Mouse (Mus musculus): ENCODE measurements around the gene Fbxo3.
"Not testable (repeated sequence)": the region's sequence is repeated elsewhere in the genome, so short reads cannot be mapped to it uniquely, and the experiment has no call there.

Fbxo3 gene

GRCm38 (mm10) chr2:104038236-104038635 is 10.7 kb downstream of the Fbxo3 start:
- no peak for DNase-seq

GRCm38 (mm10) chr2:104041632-104042031 is 14.1 kb downstream of the Fbxo3 start:
- DNase-seq = peak; percentile 24

GRCm38 (mm10) chr2:104042766-104043165 is 15.2 kb downstream of the Fbxo3 start:
- no peak for DNase-seq

DNA sequence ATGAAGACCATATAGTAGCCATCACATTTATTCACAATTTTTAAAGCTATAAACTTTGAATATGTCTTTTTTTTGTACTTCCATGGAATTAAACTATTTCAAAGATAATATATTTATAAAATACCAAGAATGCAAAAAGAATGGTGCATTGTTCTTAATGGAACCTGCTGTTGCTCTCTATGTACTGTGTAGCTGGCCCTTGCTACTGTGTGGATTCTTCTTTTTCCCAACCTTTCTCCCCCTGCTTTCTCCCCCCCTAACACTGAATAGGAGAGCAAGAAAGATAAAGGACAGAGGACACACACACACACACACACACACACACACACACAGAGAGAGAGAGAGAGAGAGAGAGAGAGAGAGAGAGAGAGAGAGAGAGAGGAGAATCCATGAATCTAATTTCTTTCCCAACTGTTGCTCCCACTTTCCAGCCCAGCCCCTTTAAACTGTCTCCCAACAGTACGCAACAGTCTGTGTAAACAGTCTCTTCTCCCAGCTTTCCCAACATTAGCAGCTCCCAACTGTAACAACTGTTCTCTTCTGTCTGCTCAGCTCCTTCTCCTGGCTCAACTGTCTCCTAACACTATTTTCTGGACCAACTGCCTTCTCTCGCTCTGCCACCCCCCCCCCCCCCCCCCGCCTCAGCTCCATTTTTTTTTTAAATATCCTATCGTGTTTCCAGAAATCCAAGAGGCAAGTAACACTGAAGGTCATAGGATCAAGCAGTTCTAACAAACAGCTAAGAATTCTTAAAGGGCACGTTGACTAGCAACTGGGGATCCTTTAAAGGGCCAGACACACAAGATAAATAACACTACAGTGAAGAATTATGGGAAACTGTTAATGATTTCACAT is 16.3 kb downstream of the Fbxo3 start:
- peak; percentile 64 for DNase-seq

DNA sequence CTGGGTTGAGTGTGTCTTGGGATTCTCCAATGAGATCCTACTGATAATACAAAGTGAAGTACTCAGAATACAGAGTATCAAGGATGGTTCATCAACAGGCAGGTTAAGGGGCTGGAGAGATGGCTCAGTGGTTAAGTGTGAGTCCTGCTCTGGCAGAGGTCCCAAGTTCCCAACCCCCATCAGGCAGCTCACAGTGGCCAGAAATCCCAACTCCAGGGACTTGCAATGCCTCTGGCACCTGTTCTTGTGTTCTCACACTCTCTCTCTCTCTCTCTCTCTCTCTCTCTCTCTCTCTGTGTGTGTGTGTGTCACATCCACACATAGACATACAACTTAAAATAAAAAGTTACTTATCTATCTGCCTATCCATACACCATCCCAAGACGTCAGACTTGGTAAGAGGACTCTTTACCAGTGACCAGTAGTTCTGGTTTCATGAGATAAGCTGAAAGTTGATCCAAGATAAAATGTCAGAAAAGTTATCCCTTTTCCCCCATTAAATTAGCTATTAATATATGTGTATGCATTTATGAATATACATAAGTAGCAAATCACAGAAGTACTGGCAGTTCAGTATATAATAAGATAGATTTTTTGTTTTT is 17.1 kb downstream of the Fbxo3 start:
- peak; percentile 40 for DNase-seq

- DNase-seq = no peak
Measured at GRCm38 (mm10) chr2:104058381-104058780, 30.9 kb downstream of the Fbxo3 start.

DNA sequence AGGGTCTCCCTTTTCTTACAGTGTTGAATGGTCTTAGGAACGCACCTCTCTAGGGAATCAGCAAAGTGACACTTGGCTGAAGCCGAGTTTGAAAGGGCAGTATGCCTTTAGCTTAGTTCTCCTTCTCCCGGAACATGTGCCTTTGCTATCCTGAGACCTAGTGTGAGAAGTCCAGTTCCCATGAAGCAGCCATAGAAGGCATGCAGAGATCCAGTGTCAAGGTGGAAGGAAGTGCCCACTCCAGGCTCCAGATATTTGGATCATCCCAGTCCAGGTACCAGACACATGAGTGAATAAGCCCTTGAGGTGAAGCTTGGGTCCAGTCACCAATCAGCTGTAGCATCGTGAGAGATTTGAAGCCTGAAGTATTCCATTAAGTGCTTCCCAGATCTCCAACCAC is 31.4 kb downstream of the Fbxo3 start:
- no peak for DNase-seq

DNA sequence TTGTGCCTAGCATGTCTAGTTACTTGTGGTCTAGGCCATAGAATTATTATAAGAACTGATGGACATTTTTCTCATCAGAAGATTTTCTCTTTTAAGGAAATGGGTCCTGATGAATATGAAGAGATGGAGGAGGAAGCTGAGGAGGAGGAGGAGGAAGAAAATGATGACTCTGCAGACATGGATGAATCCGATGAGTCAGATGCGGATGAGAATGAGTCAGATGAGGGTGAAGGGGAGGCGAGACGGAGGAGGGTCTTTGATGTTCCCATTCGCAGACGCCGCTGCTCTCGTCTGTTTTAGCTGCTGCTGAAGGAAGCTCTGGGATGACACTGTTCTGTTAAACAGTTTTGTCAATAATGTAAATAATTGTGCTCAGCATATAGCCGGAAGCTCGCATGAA is 32.3 kb downstream of the Fbxo3 start:
- DNase-seq = no peak

DNA sequence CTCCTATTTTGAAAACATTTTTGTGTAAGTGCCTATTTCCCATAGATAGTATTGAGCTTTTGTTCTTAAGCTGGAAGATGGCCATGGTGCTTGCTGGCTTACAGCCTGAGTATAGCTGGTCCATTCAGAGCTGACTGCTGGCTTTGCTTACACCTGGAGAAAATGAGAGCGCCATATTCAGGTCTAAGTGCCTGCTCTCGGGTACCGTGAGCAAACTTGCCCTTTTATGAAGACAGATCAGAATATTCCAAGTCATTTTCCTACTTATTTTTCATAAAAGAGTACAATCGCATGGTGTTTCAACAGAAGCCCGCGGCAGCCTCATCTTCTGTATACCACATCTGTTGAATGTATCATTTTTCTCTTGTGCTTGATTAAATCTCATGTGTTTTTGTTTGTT is 33.5 kb downstream of the Fbxo3 start:
- DNase-seq = no peak

- no peak for DNase-seq
Measured at GRCm38 (mm10) chr2:104062665-104063064, 35.1 kb downstream of the Fbxo3 start.

DNA sequence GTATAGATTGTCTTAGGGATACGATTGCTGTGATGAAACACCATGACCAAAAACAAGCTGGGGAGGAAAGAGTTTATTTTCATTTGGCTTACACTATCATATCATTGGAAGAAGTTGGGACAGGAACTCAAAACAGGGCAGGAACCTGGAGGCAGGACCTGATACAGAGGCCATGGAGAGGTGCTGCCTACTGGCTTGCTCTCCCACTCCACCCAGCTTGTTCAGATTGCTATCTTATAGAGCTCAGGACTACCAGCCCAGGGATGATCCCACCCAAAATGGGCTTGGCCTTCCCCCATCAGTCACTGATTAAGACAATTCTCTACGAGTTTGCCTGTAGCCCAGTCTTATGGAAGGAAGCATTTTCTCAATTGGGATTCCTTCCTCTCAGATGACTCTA is 36.6 kb downstream of the Fbxo3 start:
- DNase-seq = no peak

DNA sequence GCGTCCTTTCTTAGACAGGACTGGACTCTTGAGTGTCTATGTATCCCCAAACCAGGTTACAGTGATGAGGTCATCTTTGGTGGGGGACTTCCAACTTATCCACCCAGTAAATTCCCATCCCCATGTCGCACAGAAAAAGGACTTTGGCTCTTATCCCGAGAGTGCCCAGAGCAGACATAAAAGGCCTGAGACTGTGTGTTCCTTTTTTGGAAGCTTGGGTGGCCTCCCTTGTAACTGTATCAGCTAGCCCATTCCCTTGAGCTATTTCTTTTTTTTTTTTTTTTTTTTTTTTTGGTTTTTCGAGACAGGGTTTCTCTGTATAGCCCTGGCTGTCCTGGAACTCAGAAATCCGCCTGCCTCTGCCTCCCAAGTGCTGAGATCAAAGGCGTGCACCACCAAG is 38.0 kb downstream of the Fbxo3 start, which contains the start of gene Gm10912:
Gene Gm10912 (plus strand): TSS at position 301 of the 400 bp plus-strand sequence.
- not testable (repeated sequence) for DNase-seq

GRCm38 (mm10) chr2:104068450-104068849 is 40.9 kb downstream of the Fbxo3 start, which contains the start of gene Gm10799:
TSS of gene Gm10799 (minus strand) at chr2:104068550.
- not testable (repeated sequence) for DNase-seq

DNA sequence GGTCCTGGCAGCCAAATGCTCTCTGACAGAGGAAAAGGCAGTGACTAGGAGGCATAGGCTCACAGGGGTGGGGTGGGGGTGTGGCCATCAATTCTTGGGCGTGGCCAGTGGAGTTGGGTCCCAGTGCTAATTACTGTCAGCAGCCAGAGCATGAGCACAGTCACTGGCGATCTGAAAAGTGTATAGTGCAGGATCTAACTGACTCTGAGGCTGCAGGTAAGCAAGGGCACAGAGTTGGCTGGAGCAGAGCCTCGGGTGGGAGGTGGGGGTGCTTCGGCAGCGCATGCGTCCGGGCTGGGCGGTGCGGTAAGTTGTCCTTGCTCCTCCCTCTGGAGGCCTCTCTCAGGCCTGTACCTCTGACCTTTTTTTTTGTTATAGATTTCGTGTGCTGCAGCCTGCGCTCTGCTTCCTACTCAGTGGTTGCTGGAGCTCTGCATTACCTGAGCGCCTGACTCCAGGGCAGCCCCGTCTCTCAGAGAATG is 42.2 kb downstream of the Fbxo3 start, which contains the start of gene Cd59b:
Gene Cd59b (plus strand): TSS at position 146 of the 482 bp plus-strand sequence.
- peak; percentile 72 for DNase-seq

- DNase-seq = not testable (repeated sequence)
Measured at GRCm38 (mm10) chr2:104078285-104078684, 50.8 kb downstream of the Fbxo3 start.

DNA sequence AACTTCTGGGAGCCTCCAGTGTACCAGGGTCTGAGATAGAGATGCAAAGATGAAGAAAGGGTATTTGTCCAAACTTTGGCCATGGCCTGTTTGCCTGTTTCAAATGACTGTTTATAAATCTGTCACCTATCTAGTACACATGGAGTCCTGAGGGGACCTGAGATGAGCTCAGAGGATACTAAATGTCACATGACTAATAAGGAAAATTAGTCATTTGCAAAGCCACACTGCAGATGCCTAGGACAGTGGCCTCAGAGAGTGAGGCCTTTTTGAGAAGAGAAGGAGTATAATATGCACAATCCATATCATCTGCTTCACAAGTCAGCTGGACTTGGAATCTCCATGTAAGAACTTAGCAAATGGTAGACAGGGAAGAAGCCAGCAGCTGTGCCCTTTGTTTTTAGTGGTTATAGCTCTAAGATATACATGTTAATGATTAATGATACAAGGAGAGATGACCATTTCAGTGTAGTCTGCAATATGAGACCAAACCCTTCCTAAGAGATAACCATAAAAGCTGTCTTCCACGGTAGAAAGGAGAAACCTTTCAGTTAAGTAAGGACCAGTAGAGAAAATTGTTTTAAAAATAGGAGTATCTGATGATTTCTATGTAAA is 54.0 kb downstream of the Fbxo3 start:
- not testable (repeated sequence) for DNase-seq

GRCm38 (mm10) chr2:104082474-104082873 is 55.0 kb downstream of the Fbxo3 start:
- no peak for DNase-seq

GRCm38 (mm10) chr2:104084027-104084426 is 56.5 kb downstream of the Fbxo3 start:
- DNase-seq = not testable (repeated sequence)

DNA sequence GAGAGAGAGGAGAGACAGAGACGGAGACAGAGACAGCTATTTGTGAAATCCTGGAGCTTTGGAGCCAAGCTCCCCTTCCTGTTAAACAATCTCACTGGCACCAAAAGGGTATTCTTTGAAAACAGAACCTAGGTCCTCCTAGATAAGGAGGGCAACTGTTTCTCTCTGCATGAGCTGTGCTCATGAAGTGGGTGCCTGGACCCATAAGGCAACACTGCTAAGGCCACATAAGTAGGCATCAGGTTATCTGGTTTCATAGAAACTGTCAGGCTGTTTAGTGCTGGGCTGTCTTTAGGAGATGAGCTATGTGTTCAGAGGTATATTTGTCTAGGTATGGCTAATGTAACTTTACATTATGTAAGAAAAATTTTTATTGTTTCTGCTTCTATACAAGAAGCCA is 60.0 kb downstream of the Fbxo3 start:
- DNase-seq = not testable (repeated sequence)

GRCm38 (mm10) chr2:104093305-104093704 is 65.8 kb downstream of the Fbxo3 start:
- DNase-seq = no peak

DNA sequence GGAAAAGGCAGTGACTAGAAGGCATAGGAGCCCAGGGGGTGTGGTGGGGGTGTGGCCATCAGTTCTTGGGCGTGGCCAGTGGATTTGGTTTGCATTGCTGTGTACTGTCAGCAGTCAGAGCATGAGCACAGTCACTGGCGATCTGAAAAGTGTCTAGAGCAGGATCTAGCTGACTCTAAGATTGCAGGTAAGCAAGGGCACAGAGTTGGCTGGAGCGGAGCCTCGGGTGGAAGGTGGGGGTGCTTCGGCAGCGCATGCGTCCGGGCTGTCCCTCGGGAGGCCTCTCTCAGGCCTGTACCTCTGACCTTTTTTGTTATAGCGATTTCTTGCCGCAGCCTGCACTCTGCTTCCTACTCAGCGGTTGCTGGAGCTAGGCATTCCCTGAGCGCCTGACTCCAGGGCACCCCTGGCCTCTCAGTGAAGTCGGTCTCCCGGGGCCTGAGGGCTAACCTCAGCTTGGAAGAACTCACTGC is 68.3 kb downstream of the Fbxo3 start, which contains the start of gene Cd59a:
Gene Cd59a (plus strand): TSS at position 61 of the 473 bp plus-strand sequence.
- DNase-seq = peak; percentile 91

DNA sequence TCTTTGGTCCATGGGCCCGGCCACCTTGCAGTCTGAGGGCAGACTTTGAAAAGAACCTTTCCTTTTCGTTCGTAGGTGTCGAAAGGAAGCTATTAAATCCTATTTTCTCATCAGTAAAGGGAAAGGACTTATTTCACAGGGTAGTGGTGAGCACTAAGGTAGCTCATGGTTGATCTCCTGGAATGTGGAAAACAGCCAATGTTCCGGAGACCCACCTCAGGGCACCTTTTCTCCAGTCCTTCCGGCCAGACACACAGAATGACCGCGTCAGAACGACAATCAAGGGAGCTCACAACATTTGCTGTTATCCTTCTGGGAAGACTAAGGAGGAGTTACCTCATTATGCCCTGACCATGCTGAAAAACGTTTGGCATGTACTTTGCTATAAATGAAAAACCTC is 68.7 kb downstream of the Fbxo3 start:
- no peak for DNase-seq

- DNase-seq = not testable (repeated sequence)
Measured at GRCm38 (mm10) chr2:104096796-104097195, 69.3 kb downstream of the Fbxo3 start.
